Mouse (Mus musculus) thymus, adult 2 months (tissue): ENCODE data around the gene Kif17.

ENCODE experiments used
- CTCF ChIP-seq: fragments of 200-500 bp; IDR thresholded peaks from 2 replicates; pipeline ENCODE4 v1.5.1; 2012; ENCODE audit warnings: mild to moderate bottlenecking, control low read depth, low read length, moderate library complexity, borderline replicate concordance; ENCODE audit not compliant: control insufficient read depth, poor library complexity, insufficient read depth; ENCODE audit errors: extremely low read depth
- POLR2A ChIP-seq: fragments of 200-500 bp; IDR thresholded peaks from 2 replicates; pipeline ENCODE4 v1.6.1; 2012; ENCODE audit warnings: mild to moderate bottlenecking, low read length, control low read depth, moderate library complexity; ENCODE audit not compliant: control insufficient read depth, poor library complexity, insufficient read depth; ENCODE audit errors: extremely low read depth

GRCm38 (mm10) chr4:138312105-138312504 lies 61.9 kb downstream of the Kif17 start:
- no peak for TF ChIP-seq CTCF
- no peak for TF ChIP-seq POLR2A
